ENCODE assay signal across 19 mouse cellular contexts in the genomic region with DNA sequence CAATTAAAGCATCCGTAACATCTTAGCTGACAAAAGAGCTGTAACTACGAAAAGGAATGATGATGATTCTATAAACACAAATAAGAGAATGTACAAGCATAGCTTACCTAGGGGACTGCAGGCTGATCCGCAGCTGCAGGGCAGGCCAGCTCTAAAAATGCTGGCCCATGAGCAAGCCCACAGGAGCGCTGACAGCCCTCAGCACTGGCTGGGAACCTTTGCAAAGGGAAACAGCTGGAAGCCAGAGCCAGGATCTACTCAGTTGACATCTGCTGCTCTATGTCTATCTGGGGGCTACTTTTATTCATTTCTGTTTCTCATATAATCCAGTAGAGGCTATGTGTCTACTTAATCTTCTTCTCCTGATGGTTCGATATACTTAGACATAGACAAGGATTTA.
DNase-seq lines count a peak whose midpoint lies in the region; ATAC-seq and TF ChIP-seq lines count a peak whose summit lies in the region.
"Had no signal": no experiment of that assay in that cellular context is flagged by ENCODE, and none has a peak within 500 bp of the region (broad histone marks: within the 10 kb centered on the region; RNA-seq: fewer than 3 reads in every experiment).

No protein-coding gene starts in this region.

- H3K9ac ChIP-seq in heart, adult 2 months (ENCODE audit: low read depth, low read length) = no peak overlapping the region
- no peak overlapping the region for H3K9ac ChIP-seq in heart, embryonic 12.5 days
- H3K9ac ChIP-seq in kidney, embryonic 15.5 days = no peak overlapping the region
- H3K9ac ChIP-seq: embryonic facial prominence, embryonic 12.5 days; forebrain, embryonic 15.5 days; hindbrain, embryonic 15.5 days; limb, embryonic 12.5 days; liver, embryonic 15.5 days; midbrain, embryonic 13.5 days; neural tube, embryonic 12.5 days had no signal

- H3K79me2 ChIP-seq in heart, adult 2 months (replicated peaks; ENCODE audit: control insufficient read depth, insufficient read depth, low read length) = no peaks in the 10 kb centered on the region

- no peak for TF ChIP-seq POLR2A in heart, adult 2 months (IDR thresholded peaks at IDR 0.05; ENCODE audit: insufficient read depth, low read depth, low read length)

- no peak for ATAC-seq in heart, embryonic 12.5 days (ENCODE audit: insufficient number of reproducible peaks, low FRiP score)
- no peak for ATAC-seq in kidney, embryonic 15.5 days (replicated peaks; ENCODE audit: low FRiP score)
- ATAC-seq: forebrain, embryonic 15.5 days; intestine, embryonic 16.5 days; midbrain, embryonic 13.5 days had no signal

- H3K36me3 ChIP-seq in heart, adult 2 months (ENCODE audit: control insufficient read depth, insufficient read depth, low read length) = peaks cover 6% of the 10 kb centered on the region
- no peaks in the 10 kb centered on the region for H3K36me3 ChIP-seq in heart, embryonic 12.5 days
- no peaks in the 10 kb centered on the region for H3K36me3 ChIP-seq in kidney, embryonic 15.5 days
- H3K36me3 ChIP-seq: embryonic facial prominence, embryonic 12.5 days; forebrain, embryonic 15.5 days; hindbrain, embryonic 15.5 days; limb, embryonic 12.5 days; liver, embryonic 15.5 days; midbrain, embryonic 13.5 days; neural tube, embryonic 12.5 days had no signal

- intact Hi-C loops in heart, adult 2 months (cut with DNase I) = no loop called here
- intact Hi-C loops in gastrocnemius, postnatal 14 days (cut with DNase I; ENCODE audit: low total_unique reads) = no loop called here
- intact Hi-C loops in heart, postnatal 14 days (cut with DNase I) = no loop called here

- no peaks in the 10 kb centered on the region for H3K9me3 ChIP-seq in heart, embryonic 12.5 days (replicated peaks)
- H3K9me3 ChIP-seq in kidney, embryonic 15.5 days (replicated peaks) = no peaks in the 10 kb centered on the region
- H3K9me3 ChIP-seq: embryonic facial prominence, embryonic 12.5 days; forebrain, embryonic 15.5 days; hindbrain, embryonic 15.5 days; limb, embryonic 12.5 days; liver, embryonic 15.5 days; midbrain, embryonic 13.5 days; neural tube, embryonic 12.5 days had no signal

- H3K4me3 ChIP-seq in heart, adult 2 months = no peak overlapping the region
- no peak overlapping the region for H3K4me3 ChIP-seq in heart, embryonic 12.5 days
- H3K4me3 ChIP-seq in brown adipose tissue, adult 24 weeks (ENCODE audit: insufficient read depth, low read depth, low read length) = no peak overlapping the region
- no peak overlapping the region for H3K4me3 ChIP-seq in kidney, embryonic 15.5 days (replicated peaks)
- H3K4me3 ChIP-seq: embryonic facial prominence, embryonic 12.5 days; forebrain, embryonic 15.5 days; hindbrain, embryonic 15.5 days; limb, embryonic 12.5 days; liver, embryonic 15.5 days; midbrain, embryonic 13.5 days; neural tube, embryonic 12.5 days had no signal

- no peak for TF ChIP-seq EP300 in heart, adult 2 months (IDR thresholded peaks at IDR 0.05; ENCODE audit: insufficient read depth, low read depth, low read length)

- H3K27ac ChIP-seq in heart, adult 2 months = peak overlapping the region; percentile 77
- H3K27ac ChIP-seq in heart, embryonic 12.5 days (ENCODE audit: poor library complexity, severe bottlenecking) = no peak overlapping the region
- H3K27ac ChIP-seq in brown adipose tissue, adult 24 weeks (replicated peaks; ENCODE audit: low read depth, low read length) = peak overlapping the region; percentile 37
- no peak overlapping the region for H3K27ac ChIP-seq in kidney, embryonic 15.5 days
- H3K27ac ChIP-seq: embryonic facial prominence, embryonic 12.5 days; forebrain, embryonic 15.5 days; hindbrain, embryonic 15.5 days; limb, embryonic 12.5 days; liver, embryonic 15.5 days; midbrain, embryonic 13.5 days; neural tube, embryonic 12.5 days had no signal

- WGBS in heart, adult 2 months = 40% methylated on average over 5 of the region's 5 CpGs
- WGBS in heart, embryonic 12.5 days = 77% methylated on average over 5 of the region's 5 CpGs
- 70% methylated on average over 5 of the region's 5 CpGs for WGBS in kidney, embryonic 15.5 days

- peaks cover 2% of the 10 kb centered on the region for H3K4me1 ChIP-seq in heart, adult 2 months (ENCODE audit: control insufficient read depth, insufficient read depth, low read length)
- no peaks in the 10 kb centered on the region for H3K4me1 ChIP-seq in heart, embryonic 12.5 days (replicated peaks)
- H3K4me1 ChIP-seq in brown adipose tissue, adult 24 weeks (ENCODE audit: control insufficient read depth, insufficient read depth, insufficient read length, low read length) = peaks cover 2% of the 10 kb centered on the region; the same call in 1 of the 2 replicates
- H3K4me1 ChIP-seq in kidney, embryonic 15.5 days = no peaks in the 10 kb centered on the region
- H3K4me1 ChIP-seq: embryonic facial prominence, embryonic 12.5 days; limb, embryonic 12.5 days; liver, embryonic 15.5 days; midbrain, embryonic 13.5 days; neural tube, embryonic 12.5 days had no signal

- no peaks in the 10 kb centered on the region for H3K27me3 ChIP-seq in heart, adult 2 months (ENCODE audit: control insufficient read depth, insufficient read depth, low read length)
- H3K27me3 ChIP-seq in heart, embryonic 12.5 days (replicated peaks) = no peaks in the 10 kb centered on the region
- no peaks in the 10 kb centered on the region for H3K27me3 ChIP-seq in kidney, embryonic 15.5 days
- H3K27me3 ChIP-seq: embryonic facial prominence, embryonic 12.5 days; forebrain, embryonic 15.5 days; hindbrain, embryonic 15.5 days; limb, embryonic 12.5 days; liver, embryonic 15.5 days; midbrain, embryonic 13.5 days; neural tube, embryonic 12.5 days had no signal

- DNase-seq in heart, adult 2 months = peak; percentile 38 to 40
- peak; percentile 26 for DNase-seq in gastrocnemius, postnatal 14 days
- DNase-seq in heart, postnatal 14 days = peak; percentile 21 to 38
- DNase-seq in thymus, postnatal 0 days (ENCODE audit: low spot score) = no peak
- DNase-seq: cerebellum, adult 9-10 months; kidney, postnatal 14 days; lung, postnatal 14 days; thymus, postnatal 36 days had no signal

- no peak overlapping the region for H3K4me2 ChIP-seq in heart, embryonic 12.5 days
- no peak overlapping the region for H3K4me2 ChIP-seq in kidney, embryonic 15.5 days
- H3K4me2 ChIP-seq: embryonic facial prominence, embryonic 12.5 days; forebrain, embryonic 15.5 days; hindbrain, embryonic 15.5 days; limb, embryonic 12.5 days; liver, embryonic 15.5 days; midbrain, embryonic 13.5 days; neural tube, embryonic 12.5 days had no signal

- TF ChIP-seq CTCF in heart, adult 2 months (IDR thresholded peaks at IDR 0.05) = no peak

Comparison
In these comparisons a context has a peak if more than half of its experiments do, and no peak if none do; other contexts are left out.
1. H3K27ac ChIP-seq: peak in heart, adult 2 months (single experiment) and brown adipose tissue, adult 24 weeks (single experiment); none in heart, embryonic 12.5 days (single experiment) and kidney, embryonic 15.5 days (single experiment).